Mouse (Mus musculus): Measurements from ENCODE around the gene Pramef8.
A peak's percentile ranks its signal among the peaks of the same experiment; 100 is the strongest.
"Not testable (repeated sequence)": the region's sequence is repeated elsewhere in the genome, so short reads cannot be mapped to it uniquely, and the experiment has no call there.

Pramef8 gene

DNA sequence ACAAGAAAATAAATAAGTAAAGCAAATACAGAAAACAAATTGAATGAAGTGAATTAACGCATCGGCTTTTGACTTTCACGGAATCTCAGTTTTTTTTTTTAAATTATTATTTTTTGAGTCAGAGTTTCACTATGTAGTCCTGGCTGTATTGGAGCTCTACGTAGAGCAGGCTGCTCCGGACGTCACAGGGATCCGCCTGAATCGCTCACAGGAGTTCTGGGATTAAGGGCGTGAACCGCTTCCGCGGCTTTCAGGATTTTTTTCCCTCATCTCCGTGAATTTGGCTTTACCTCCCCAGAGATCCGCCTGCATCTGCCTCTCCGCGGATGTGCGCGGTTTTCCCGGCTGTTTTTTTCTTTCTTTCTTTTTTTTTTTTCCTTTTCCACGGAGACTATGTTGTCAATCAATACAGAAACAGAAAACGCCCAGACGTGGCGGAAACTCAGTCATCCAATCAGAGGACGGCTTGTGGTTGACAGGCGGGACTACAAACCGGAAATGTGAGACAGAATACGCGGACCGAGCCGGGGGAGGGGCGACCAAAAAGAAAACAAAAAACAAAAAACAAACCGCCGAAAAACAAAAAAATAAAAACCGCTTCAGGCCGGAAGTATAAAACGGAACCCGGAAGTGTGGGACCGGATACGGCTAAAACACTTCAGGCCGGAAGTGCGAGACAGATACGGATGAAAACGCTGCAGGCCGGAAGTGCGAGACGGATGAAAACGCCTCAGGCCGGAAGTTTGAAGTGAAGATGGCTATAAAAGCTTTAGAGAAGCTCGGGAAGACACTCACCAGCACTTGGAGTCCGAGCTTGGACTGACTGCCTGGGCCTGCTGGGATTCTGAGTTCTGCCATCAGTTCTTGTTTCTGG lies at the start of gene Pramef8:
Gene Pramef8, plus strand, starts transcription at position 208 of the 874 bp plus-strand sequence.
- DNase-seq (ENCODE audit: low spot score) = peak; percentile 95

DNA sequence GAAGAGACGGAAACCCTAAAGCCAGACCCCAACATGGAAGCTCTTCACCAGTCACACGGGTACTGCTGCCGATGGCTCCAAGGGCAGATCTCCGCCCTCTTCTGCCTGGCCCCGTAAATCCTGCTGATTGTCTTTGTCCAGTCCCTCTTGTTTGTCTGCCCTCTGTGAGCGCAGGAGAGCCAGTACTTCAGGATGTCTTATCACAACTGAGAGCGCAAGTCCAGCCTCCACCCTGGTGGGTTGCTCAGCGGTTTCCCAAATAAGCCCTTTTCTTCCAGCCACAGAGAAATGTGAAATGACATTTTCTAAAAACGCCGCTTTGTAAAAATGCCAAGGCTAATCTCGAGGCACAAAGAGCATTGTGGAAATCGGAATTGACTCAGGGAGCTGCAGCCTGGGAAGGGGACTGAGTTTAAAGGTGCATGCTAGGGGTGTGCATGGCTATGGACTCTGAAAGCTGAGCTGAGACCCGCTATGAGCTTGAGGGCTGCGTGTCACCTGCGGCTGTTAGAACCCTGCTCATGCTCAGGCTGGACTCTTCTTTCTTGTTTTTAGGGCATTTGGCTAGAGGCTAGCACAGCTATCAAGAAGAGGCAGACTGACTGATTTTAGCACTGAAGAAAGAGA lies 45.7 kb upstream of the Pramef8 start:
- no peak for DNase-seq (ENCODE audit: low spot score)

DNA sequence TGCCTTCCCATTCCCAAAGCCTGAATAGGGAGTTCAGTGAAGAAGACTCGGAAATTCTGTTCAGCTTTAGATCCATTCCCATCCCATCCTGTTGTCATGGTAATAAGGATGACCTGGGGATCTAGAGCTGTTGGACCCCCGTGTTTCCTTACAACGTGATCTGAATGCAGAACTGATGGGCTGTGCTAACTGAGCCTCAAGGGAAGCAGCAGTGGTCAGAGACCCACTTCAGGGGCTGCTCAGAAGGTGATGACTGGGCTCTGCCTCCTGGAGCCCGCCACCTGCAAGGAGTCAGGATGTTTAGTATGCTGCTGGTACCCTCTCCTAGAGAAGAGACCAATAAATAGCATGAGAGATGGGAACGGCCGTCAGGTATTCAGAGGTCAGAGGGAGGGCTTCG lies 32.7 kb upstream of the Pramef8 start:
- no peak for DNase-seq (ENCODE audit: low spot score)

DNA sequence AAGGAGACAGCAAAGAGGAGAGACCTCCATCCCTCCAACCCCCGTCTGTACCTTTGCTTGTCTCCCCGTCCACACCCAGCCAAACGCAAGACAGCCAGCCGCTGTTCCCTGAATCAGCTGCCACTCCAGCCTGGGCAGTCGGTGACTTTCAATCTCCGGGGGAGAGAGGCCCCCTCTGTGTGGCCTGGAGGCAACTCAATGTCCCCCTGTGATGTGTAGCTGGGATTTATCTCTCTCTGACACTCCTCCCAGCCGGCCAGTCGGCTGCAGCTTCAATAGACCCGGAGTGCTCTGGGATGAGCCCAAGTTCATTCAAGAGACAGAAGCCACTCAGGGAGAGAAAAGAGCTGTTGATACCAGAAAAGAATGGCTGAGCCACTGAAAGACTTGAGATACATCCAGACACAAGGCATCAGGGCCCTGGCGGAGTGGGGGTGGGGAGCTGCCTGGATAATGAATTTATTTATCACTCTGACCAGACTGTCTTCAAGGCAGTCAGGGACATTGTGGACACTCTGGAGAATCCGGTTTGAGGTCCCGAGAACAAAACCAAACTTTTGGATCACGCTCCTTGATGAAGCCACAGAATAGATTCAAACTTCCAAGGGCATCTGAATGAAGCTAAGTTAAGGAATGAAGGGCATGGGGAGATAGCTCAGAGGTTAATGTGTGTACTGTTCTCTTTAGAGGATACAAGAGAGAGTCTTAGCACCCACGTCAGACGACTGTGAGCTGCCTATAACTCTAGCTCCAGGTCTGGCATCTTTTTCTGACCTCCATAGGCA lies 32.1 kb upstream of the Pramef8 start:
- peak; percentile 21 for DNase-seq (ENCODE audit: low spot score)

DNA sequence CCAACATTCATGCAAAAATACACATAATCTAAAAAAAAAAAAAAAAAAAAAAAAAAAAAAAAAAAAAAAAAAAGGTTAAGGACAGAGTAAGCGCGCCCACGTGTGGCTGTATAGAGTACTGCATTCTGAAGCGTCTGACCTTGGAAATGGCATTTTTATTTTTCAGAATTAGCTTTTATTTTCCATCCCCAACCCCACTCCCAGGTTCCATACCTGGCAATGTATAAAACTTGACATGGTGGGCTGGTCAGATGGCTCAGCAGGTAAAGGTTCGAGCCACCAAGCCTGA lies 31.6 kb upstream of the Pramef8 start:
- DNase-seq (ENCODE audit: low spot score) = no peak

DNA sequence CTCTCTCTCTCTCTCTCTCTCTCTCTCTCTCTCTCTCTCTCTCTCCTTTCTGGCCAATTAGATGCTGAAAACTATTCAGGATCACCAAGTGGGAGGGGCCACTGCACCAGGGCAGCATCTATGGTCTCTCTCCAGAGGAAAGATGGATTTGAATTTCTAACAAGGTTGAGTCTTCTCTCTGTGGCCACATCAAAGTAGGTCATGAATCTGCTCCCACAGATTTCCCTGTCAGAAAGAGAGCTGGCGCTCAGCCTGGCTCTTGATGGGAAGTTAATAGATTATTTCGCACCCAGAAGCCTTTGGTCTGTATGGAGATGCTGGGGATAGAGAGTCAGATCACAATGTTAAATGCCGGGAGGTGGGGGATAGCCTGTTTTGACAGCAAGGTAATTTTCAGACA lies 30.1 kb upstream of the Pramef8 start:
- no peak for DNase-seq (ENCODE audit: low spot score)

DNA sequence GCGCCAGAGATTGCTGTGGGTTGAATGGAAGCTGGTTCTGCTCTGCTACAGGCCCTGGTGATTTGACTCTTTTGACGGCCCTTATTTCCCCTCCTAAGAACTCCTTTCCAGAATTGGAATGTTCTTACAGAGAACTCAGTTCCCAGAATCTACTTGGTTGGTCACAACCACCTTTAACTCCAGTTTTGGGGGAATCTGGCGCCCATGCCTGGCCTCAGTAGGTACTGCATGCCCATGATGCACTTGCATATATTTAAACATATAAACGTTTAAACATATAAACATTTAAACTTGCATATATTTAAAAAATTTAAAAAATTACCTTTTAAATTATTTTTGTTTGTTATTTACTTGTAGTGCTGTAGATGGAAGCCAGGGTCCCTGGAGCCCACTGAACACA lies 28.6 kb upstream of the Pramef8 start:
- no peak for DNase-seq (ENCODE audit: low spot score)

DNA sequence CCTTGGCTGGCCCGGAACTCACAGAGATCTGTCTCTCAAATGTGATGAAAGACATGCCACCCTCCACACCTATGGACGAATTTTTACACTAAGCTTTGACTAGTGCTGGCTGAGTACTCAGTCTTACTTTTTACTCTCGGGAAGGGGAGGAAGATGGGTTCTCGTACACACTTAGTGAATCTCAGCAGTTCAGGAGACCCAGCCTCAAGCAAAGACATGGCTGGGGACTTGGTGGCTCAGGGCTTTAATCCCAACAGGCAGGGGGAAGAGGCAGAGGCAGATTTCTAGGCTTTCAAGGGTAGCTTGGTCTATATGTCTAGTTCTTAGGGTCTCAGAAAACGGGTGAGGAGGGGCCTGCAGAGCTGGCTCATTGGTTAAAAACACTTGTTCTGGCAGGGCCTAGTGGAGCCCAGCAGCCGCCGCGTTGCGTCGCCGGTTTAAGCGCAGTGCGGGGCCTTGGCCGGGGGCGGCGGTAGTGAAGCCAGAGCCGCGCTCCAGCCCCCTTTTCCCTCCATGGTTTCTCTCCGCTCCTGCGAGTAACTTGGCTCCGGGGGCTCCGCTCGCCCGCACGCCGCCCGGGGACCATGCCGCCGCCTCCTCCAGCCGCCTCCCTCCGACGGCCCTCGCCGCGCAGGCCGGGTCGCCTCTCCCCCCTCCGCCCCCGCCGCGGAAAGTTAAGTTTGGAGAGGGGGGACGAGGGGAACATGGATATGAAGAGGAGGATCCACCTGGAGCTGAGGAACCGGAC lies 23.1 kb upstream of the Pramef8 start:
- DNase-seq (ENCODE audit: low spot score) = peak; percentile 73

DNA sequence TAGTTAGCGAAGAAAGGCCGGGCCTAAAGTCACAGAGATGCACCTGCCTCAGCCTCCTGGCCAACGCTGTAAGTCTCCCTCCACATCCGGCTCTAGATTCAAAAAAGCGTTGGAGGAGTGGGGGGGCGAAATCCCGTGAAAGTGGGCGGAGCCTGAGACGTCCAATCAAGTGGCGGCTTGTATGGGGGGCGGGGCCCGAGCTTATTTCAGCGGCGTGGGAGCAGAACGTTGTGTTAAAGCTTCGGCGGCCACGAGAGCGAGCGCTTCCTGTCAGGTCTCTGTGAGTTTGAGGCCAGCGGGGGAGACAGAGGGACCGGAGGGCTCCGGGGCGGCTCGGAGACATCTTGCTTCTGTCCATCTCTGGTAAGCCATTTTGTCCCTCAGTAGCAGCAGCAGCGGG lies 18.0 kb upstream of the Pramef8 start, which contains the start of gene Pramel1:
Gene Pramel1, plus strand, starts transcription at position 248 of the 400 bp plus-strand sequence.
- no peak for DNase-seq (ENCODE audit: low spot score)

DNA sequence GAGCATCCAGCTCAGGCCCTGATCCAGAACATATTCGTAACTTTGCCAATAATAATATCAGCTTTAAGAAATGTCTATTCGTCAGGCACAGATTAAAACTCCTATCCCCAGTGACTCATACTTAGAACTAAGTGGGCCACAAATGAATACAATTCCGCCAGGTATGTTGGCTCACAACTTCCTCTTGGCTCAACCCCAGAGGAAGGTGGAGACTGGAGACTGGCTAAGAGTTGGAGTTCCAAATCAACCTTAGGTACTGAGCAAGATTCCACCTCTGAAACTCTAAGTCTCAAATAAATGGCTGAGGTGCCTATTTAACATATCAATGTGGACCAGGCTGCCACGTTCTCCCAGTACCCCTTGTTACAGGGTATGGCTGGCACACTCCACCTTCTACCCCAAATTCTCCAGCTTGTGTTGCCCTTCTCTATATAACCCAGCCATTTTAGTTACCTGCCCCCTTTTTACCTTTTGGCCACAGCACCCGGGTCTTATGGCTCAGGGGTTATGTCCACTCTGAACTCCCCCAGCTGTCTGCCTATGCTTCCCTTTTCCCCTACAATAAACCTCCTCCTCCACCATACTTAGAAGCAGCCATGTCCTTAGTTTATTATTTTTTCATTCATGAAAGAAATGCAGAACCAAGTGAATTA lies 534 bp upstream of the Pramef8 start:
- DNase-seq (ENCODE audit: low spot score) = no peak

DNA sequence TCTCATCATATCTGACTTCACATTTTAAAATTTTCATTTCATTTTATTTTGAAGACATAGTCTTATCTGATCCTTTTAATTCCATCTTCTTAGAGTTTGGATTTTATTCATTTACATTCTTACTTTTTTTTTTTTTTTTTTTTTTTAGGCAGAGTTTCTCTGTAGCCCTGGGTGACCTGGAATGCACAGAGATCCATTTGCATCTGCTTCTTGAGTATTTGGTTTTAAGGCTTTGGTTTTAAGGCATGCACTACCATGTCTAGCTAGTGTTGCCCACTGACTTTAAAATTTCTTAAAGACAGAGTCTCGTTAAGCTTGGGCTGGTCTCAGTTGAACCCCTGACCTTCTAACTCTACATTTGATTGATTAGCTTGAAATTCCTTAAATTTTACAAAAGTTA lies 1.4 kb downstream of the Pramef8 start:
- DNase-seq (ENCODE audit: low spot score) = no peak

DNA sequence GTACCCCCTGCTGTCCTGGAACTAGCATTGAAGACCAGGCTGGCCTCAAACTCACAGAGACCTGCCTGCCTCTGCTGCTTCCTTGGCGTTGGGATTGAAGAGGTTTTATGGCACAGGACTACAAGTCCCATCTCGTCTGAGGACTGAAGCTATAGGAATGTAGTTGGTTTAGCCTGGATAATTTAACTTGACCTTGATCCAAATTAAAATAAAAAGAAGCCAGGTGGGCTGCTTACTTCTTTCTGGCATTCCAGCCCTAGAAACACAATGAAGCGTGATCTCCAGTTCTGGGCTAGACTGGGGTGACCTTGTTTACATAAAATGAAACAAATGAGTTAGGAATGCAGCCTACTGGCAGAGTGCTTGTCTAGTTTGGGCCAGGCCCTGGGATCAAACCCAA lies 1.9 kb downstream of the Pramef8 start:
- no peak for DNase-seq (ENCODE audit: low spot score)

DNA sequence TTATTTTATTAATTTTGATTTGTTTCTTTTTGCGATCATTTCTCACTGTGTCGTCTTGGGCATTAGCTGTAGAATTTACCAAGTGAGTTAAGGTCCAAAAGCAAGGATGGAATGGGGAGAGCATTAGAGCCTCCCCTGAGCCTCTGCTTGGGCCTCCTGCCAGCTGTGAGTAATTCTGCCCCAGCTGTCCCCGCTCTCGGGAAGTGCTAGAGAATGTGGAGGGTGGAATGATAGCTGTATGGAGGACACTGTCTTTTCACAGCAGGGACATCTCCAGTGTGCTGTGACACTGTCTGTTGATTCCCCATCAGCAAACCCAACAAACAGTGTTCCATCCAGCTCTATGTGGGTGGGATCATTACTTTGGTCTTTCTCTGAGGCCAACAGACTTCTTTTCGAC lies 14.5 kb downstream of the Pramef8 start:
- DNase-seq (ENCODE audit: low spot score) = not testable (repeated sequence)

DNA sequence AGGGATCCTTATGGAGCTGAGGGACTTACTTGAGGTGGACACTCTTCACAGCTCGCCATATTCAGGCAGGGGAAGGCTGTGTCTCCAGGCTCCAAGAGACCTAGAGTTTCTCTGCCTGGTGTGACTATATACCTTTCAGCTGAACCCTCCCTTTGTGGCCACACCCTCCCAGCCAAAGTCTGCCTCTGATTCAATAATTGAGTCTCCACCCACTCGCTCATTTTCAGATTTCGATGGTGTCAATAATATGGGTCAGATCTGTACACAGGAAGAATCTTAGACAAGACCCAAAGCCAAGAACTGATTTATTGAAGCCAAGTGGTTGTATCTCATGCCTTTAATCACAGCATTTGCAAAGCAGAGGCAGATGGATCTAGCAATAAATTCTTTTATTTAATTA lies 38.0 kb downstream of the Pramef8 start, which contains the start of gene Oog4:
Gene Oog4, minus strand, starts transcription at position 101 of the 400 bp plus-strand sequence.
- no peak for DNase-seq (ENCODE audit: low spot score)

Data from yolk sac, embryonic 10.5 days (tissue).